Mouse (Mus musculus) embryonic facial prominence, embryonic 13.5 days (tissue): Measurements from ENCODE around the gene Tanc2. TPM values are rescaled to one million over a fixed set of nuclear protein-coding genes. Genes with fewer than 3 reads are reported as not detected.

Source experiments
- ATAC-seq: fragments of 200-750 bp; cut with Nextera tagmentation; 2 replicates; pipeline ENCODE4 v1.8.0; 2017; ENCODE audit warnings: low read depth; ENCODE audit not compliant: insufficient number of reproducible peaks, insufficient read depth, low FRiP score, low TSS enrichment
- H3K27ac ChIP-seq: fragments of 300-500 bp; sonication (generic); 2 replicates; pipeline ENCODE4 v1.5.1; 2015; ENCODE audit warnings: moderate library complexity, mild to moderate bottlenecking, inconsistent platforms
- H3K27me3 ChIP-seq: fragments of 300-500 bp; sonication (generic); 2 replicates; pipeline ENCODE4 v1.6.1; 2015; ENCODE audit warnings: mild to moderate bottlenecking, inconsistent platforms
- H3K36me3 ChIP-seq: fragments of 300-500 bp; sonication (generic); 2 replicates; pipeline ENCODE4 v1.6.1; 2015; ENCODE audit warnings: mild to moderate bottlenecking, inconsistent platforms
- H3K4me1 ChIP-seq: fragments of 300-500 bp; sonication (generic); 2 replicates; pipeline ENCODE4 v1.6.1; 2015; ENCODE audit warnings: inconsistent platforms
- H3K4me2 ChIP-seq: fragments of 300-500 bp; sonication (generic); 2 replicates; pipeline ENCODE4 v1.6.1; 2015; ENCODE audit warnings: moderate library complexity, mild to moderate bottlenecking, inconsistent platforms
- H3K4me3 ChIP-seq: fragments of 300-500 bp; sonication (generic); 2 replicates; pipeline ENCODE4 v1.5.1; 2015; ENCODE audit warnings: mild to moderate bottlenecking, inconsistent platforms
- H3K9ac ChIP-seq: fragments of 300-500 bp; sonication (generic); 2 replicates; pipeline ENCODE4 v1.6.1; 2015; ENCODE audit warnings: mild to moderate bottlenecking, inconsistent platforms
- H3K9me3 ChIP-seq: fragments of 300-500 bp; sonication (generic); 2 replicates; pipeline ENCODE4 v1.6.1; 2016; ENCODE audit warnings: inconsistent platforms
- WGBS: fragments of 180-500 bp; shearing (Covaris S2); methylation state at CpG from one replicate; pipeline ENCODE4 v1.1.7; 2015; ENCODE audit warnings: mixed read lengths; 5-methylcytosine and 5-hydroxymethylcytosine counted together
- microRNA-seq: library from miRNA; unstranded; fragments of <30 nt; microRNA quantifications from one replicate; pipeline ENCODE4, GENCODE M21; 2016
- polyA plus RNA-seq: library from polyadenylated mRNA; unstranded; fragments of >200 nt; fragmentation: Nextera tagmentation; extraction: Ambion mirVana; gene quantifications from 2 replicates; pipeline ENCODE4 v1.2.1, GENCODE M21; 2015

The Tanc2 gene
- polyA plus RNA-seq, 1 experiment from 2014 or later, result 8.2 TPM

GRCm38 (mm10) chr11:105966288-105966687 lies 376.5 kb downstream of the Tanc2 start:
- H3K27me3 ChIP-seq, result peaks cover 59% of the 10 kb centered on the region
- no peaks in the 10 kb centered on the region for H3K9me3 ChIP-seq
- no peaks in the 10 kb centered on the region for H3K36me3 ChIP-seq
- no peak overlapping the region for H3K4me2 ChIP-seq
- no peak overlapping the region for H3K27ac ChIP-seq
- H3K9ac ChIP-seq, result no peak overlapping the region
- H3K4me3 ChIP-seq, result no peak overlapping the region
- H3K4me1 ChIP-seq, result peaks cover 15% of the 10 kb centered on the region
- no peak for ATAC-seq
- 68% methylated on average over 4 of the region's 4 CpGs for WGBS

- Histone ChIP-seq H3K27me3 (peaks cover 64% of the 10 kb centered on the region), H3K36me3 (no peaks in the 10 kb centered on the region), H3K4me1 (peaks cover 15% of the 10 kb centered on the region), H3K27ac (no peak within 1 kb of the TSS), H3K9me3 (no peaks in the 10 kb centered on the region), H3K9ac (peak within 1 kb of the TSS; percentile 69), H3K4me3 (peak within 1 kb of the TSS; percentile 60), H3K4me2 (peak within 1 kb of the TSS; percentile 99)
- peak; percentile 23; the same call in 1 of the 2 replicates for ATAC-seq
- WGBS, result under 1% methylated on average over 75 of the region's 76 CpGs
Observed at GRCm38 (mm10) chr11:105967741-105968574, 378.2 kb downstream of the Tanc2 start, which contains the start of gene Ace. Ace (plus strand) TSS chr11:105967945.

- 43% methylated on average over 10 of the region's 10 CpGs for WGBS
- Histone ChIP-seq H3K4me3 (no peak overlapping the region), H3K4me2 (no peak overlapping the region)
Observed at GRCm38 (mm10) chr11:105968948-105969347, 379.2 kb downstream of the Tanc2 start.

GRCm38 (mm10) chr11:105969516-105969915 lies 379.7 kb downstream of the Tanc2 start:
- peaks cover 15% of the 10 kb centered on the region for H3K4me1 ChIP-seq
- no peaks in the 10 kb centered on the region for H3K36me3 ChIP-seq
- no peak for ATAC-seq
- no peak overlapping the region for H3K9ac ChIP-seq
- H3K27ac ChIP-seq, result no peak overlapping the region
- WGBS, result 56% methylated on average over 1 of the region's 1 CpGs
- peaks cover 64% of the 10 kb centered on the region for H3K27me3 ChIP-seq
- H3K9me3 ChIP-seq, result no peaks in the 10 kb centered on the region
- H3K4me2 ChIP-seq, result no peak overlapping the region
- H3K4me3 ChIP-seq, result no peak overlapping the region

More at GRCm38 (mm10) chr11:105968948-105969347, 379.2 kb downstream of the Tanc2 start:
- no peaks in the 10 kb centered on the region for H3K36me3 ChIP-seq
- ATAC-seq, result no peak
- no peak overlapping the region for H3K27ac ChIP-seq
- no peak overlapping the region for H3K9ac ChIP-seq
- peaks cover 15% of the 10 kb centered on the region for H3K4me1 ChIP-seq
- H3K27me3 ChIP-seq, result peaks cover 64% of the 10 kb centered on the region
- no peaks in the 10 kb centered on the region for H3K9me3 ChIP-seq

- Histone ChIP-seq H3K27me3 (peaks cover 25% of the 10 kb centered on the region), H3K4me1 (no peaks in the 10 kb centered on the region), H3K27ac (no peak overlapping the region), H3K4me3 (no peak overlapping the region), H3K36me3 (no peaks in the 10 kb centered on the region), H3K4me2 (no peak overlapping the region), H3K9ac (no peak overlapping the region), H3K9me3 (no peaks in the 10 kb centered on the region)
- 86% methylated on average over 6 of the region's 6 CpGs for WGBS
- no peak for ATAC-seq
Observed at GRCm38 (mm10) chr11:105974593-105974992, 384.8 kb downstream of the Tanc2 start.

GRCm38 (mm10) chr11:105975050-105975449 lies 385.3 kb downstream of the Tanc2 start:
- Histone ChIP-seq H3K36me3 (no peaks in the 10 kb centered on the region), H3K4me3 (no peak overlapping the region), H3K9me3 (no peaks in the 10 kb centered on the region), H3K27me3 (peaks cover 20% of the 10 kb centered on the region), H3K27ac (no peak overlapping the region), H3K4me1 (no peaks in the 10 kb centered on the region), H3K4me2 (no peak overlapping the region), H3K9ac (no peak overlapping the region)
- WGBS, result 78% methylated on average over 3 of the region's 3 CpGs
- no peak for ATAC-seq

- no peak overlapping the region for H3K9ac ChIP-seq
- no peaks in the 10 kb centered on the region for H3K9me3 ChIP-seq
- ATAC-seq, result no peak
- H3K4me1 ChIP-seq, result no peaks in the 10 kb centered on the region
- no peaks in the 10 kb centered on the region for H3K36me3 ChIP-seq
- H3K27me3 ChIP-seq, result peaks cover 15% of the 10 kb centered on the region
- no peak overlapping the region for H3K4me3 ChIP-seq
- no peak overlapping the region for H3K4me2 ChIP-seq
- no peak overlapping the region for H3K27ac ChIP-seq
- 90% methylated on average over 5 of the region's 5 CpGs for WGBS
Observed at GRCm38 (mm10) chr11:105975636-105976035, 385.9 kb downstream of the Tanc2 start.

GRCm38 (mm10) chr11:105978232-105978631 lies 388.4 kb downstream of the Tanc2 start:
- H3K4me3 ChIP-seq, result no peak overlapping the region
- 87% methylated on average over 2 of the region's 2 CpGs for WGBS
- H3K27me3 ChIP-seq, result peaks cover 4% of the 10 kb centered on the region; the same call in 1 of the 2 replicates
- no peak for ATAC-seq
- no peak overlapping the region for H3K9ac ChIP-seq
- no peaks in the 10 kb centered on the region for H3K36me3 ChIP-seq
- no peak overlapping the region for H3K27ac ChIP-seq
- no peak overlapping the region for H3K4me2 ChIP-seq
- no peaks in the 10 kb centered on the region for H3K4me1 ChIP-seq
- no peaks in the 10 kb centered on the region for H3K9me3 ChIP-seq

- ATAC-seq, result no peak
- Histone ChIP-seq H3K27me3 (peaks cover 4% of the 10 kb centered on the region; the same call in 1 of the 2 replicates), H3K9ac (no peak overlapping the region), H3K27ac (no peak overlapping the region), H3K9me3 (no peaks in the 10 kb centered on the region), H3K4me3 (no peak overlapping the region), H3K4me1 (no peaks in the 10 kb centered on the region), H3K4me2 (no peak overlapping the region), H3K36me3 (no peaks in the 10 kb centered on the region)
- WGBS, result 68% methylated on average over 5 of the region's 5 CpGs
Observed at GRCm38 (mm10) chr11:105978634-105979033, 388.8 kb downstream of the Tanc2 start.

Small RNAs within 50 kb of the gene (microRNA-seq; reads per million reads assigned to microRNA genes)
- gene Gm23990, result not detected

Other genes with a start within 250 kb of the Tanc2 start
- 0.21 TPM in 1 of 2 replicates, not detected in the other for gene March10, start 133.3 kb upstream of the Tanc2 start, polyA plus RNA-seq